ENCODE assay signal across 7 mouse cellular contexts in genomic region chr2:58282259-58282910, GRCm38 (mm10).
A peak's percentile ranks its signal among the peaks of the same experiment; 100 is the strongest.
DNase-seq lines count a peak whose midpoint lies in the region; ATAC-seq and TF ChIP-seq lines count a peak whose summit lies in the region.

No protein-coding gene starts in this region.

- no peak overlapping the region for H3K9ac ChIP-seq in ES-Bruce4 (ENCODE audit: low read depth, poor library complexity, severe bottlenecking)

- no peaks in the 10 kb centered on the region for H3K36me3 ChIP-seq in ES-Bruce4 (ENCODE audit: control insufficient read depth, insufficient read depth, low read length, poor library complexity, severe bottlenecking)
- H3K36me3 ChIP-seq in heart, embryonic 10.5 days = no peaks in the 10 kb centered on the region

- peak; percentile 81 for DNase-seq in heart, embryonic 10.5 days (ENCODE audit: low spot score)
- DNase-seq in kidney, postnatal 25 days = peak; percentile 81 to 86
- peak; percentile 85 for DNase-seq in lung, postnatal 36 days
- peak; percentile 36 for DNase-seq in spleen, adult 12 weeks (ENCODE audit: low spot score)

- TF ChIP-seq POLR2A in ES-Bruce4 (IDR thresholded peaks at IDR 0.05; ENCODE audit: insufficient read depth, low read length) = no peak
- TF ChIP-seq POLR2A in cortical plate, adult 2 months (IDR thresholded peaks at IDR 0.05; ENCODE audit: extremely low read depth, insufficient read depth, low read length) = no peak

- TF ChIP-seq EP300 in ES-Bruce4 (IDR thresholded peaks at IDR 0.05; ENCODE audit: insufficient read depth, low read depth, low read length) = no peak

- no peaks in the 10 kb centered on the region for H3K27me3 ChIP-seq in ES-Bruce4 (ENCODE audit: control insufficient read depth, insufficient read depth, low read length, poor library complexity, severe bottlenecking)
- no peaks in the 10 kb centered on the region for H3K27me3 ChIP-seq in heart, embryonic 10.5 days (ENCODE audit: insufficient read depth, poor library complexity, severe bottlenecking)

- H3K9me3 ChIP-seq in ES-Bruce4 (replicated peaks; ENCODE audit: control insufficient read depth, insufficient read depth, low read length, poor library complexity, severe bottlenecking) = no peaks in the 10 kb centered on the region
- H3K9me3 ChIP-seq in heart, embryonic 10.5 days = no peaks in the 10 kb centered on the region

- no peak overlapping the region for H3K27ac ChIP-seq in ES-Bruce4 (ENCODE audit: insufficient read depth, low read length)
- no peak overlapping the region for H3K27ac ChIP-seq in cortical plate, adult 2 months (ENCODE audit: insufficient read depth, low read length)
- no peak overlapping the region for H3K27ac ChIP-seq in heart, embryonic 10.5 days

- ATAC-seq in activated CD4-positive, CD25-positive, alpha-beta regulatory T cell, adult 4 months = peak; percentile 98

- no peak overlapping the region for H3K4me3 ChIP-seq in ES-Bruce4 (ENCODE audit: low read depth, low read length)
- H3K4me3 ChIP-seq in cortical plate, adult 2 months (ENCODE audit: insufficient read depth, low read length) = no peak overlapping the region
- no peak overlapping the region for H3K4me3 ChIP-seq in heart, embryonic 10.5 days

- 59% methylated on average over 8 of the region's 8 CpGs for WGBS in heart, embryonic 10.5 days

- TF ChIP-seq CTCF in ES-Bruce4 (IDR thresholded peaks at IDR 0.05; ENCODE audit: low read depth, low read length) = peak; percentile 58
- peak; percentile 51 for TF ChIP-seq CTCF in cortical plate, adult 2 months (IDR thresholded peaks at IDR 0.05; ENCODE audit: extremely low read depth, insufficient read depth, low read length)

- H3K4me1 ChIP-seq in ES-Bruce4 (ENCODE audit: control insufficient read depth, insufficient read depth, low read length) = no peaks in the 10 kb centered on the region
- H3K4me1 ChIP-seq in cortical plate, adult 2 months (ENCODE audit: control insufficient read depth, insufficient read depth, low read length) = no peaks in the 10 kb centered on the region
- no peaks in the 10 kb centered on the region for H3K4me1 ChIP-seq in heart, embryonic 10.5 days
